Mouse (Mus musculus): ENCODE measurements around the gene Smug1. TPM values are rescaled to one million over a fixed set of nuclear protein-coding genes. Genes with fewer than 3 reads are reported as not detected.

Smug1 gene
- polyA plus RNA-seq (2011; ENCODE audit: insufficient read depth, insufficient read length, low replicate concordance, missing spikeins) = 3.0 and 3.9 TPM in 2 replicates

- WGBS = 60% methylated on average over 6 of the region's 6 CpGs
- Histone ChIP-seq H3K4me1 (ENCODE audit: control insufficient read depth, insufficient read depth, low read length) (peaks cover 2% of the 10 kb centered on the region), H3K27ac (ENCODE audit: control insufficient read depth, insufficient read depth, low read depth, low read length, poor library complexity) (no peak within 1 kb of the TSS), H3K4me3 (replicated peaks; ENCODE audit: control insufficient read depth, low read depth, low read length) (no peak within 1 kb of the TSS)
- TF ChIP-seq POLR2A (IDR thresholded peaks at IDR 0.05; ENCODE audit: borderline replicate concordance, control insufficient read depth, low read depth, low read length) (no peak), CTCF (IDR thresholded peaks at IDR 0.05; ENCODE audit: control insufficient read depth, insufficient read depth, low read length) (no peak)
These were observed at the start of gene Smug1 for GRCm38 (mm10) chr15:103167042-103167615. TSS of gene Smug1 (minus strand) at chr15:103167092.

- WGBS = 77% methylated on average over 2 of the region's 2 CpGs
- no peaks in the 10 kb centered on the region for H3K4me1 ChIP-seq (ENCODE audit: control insufficient read depth, insufficient read depth, low read length)
- H3K4me3 ChIP-seq (replicated peaks; ENCODE audit: control insufficient read depth, low read depth, low read length) = no peak overlapping the region
- no peak for TF ChIP-seq POLR2A (IDR thresholded peaks at IDR 0.05; ENCODE audit: borderline replicate concordance, control insufficient read depth, low read depth, low read length)
- no peak for TF ChIP-seq CTCF (IDR thresholded peaks at IDR 0.05; ENCODE audit: control insufficient read depth, insufficient read depth, low read length)
- H3K27ac ChIP-seq (ENCODE audit: control insufficient read depth, insufficient read depth, low read depth, low read length, poor library complexity) = no peak overlapping the region
These were observed 49.2 kb upstream of the Smug1 start for GRCm38 (mm10) chr15:103216052-103216451.

GRCm38 (mm10) chr15:103214971-103215907 is 48.3 kb upstream of the Smug1 start:
- TF ChIP-seq CTCF (IDR thresholded peaks at IDR 0.05; ENCODE audit: control insufficient read depth, insufficient read depth, low read length) (no peak), POLR2A (IDR thresholded peaks at IDR 0.05; ENCODE audit: borderline replicate concordance, control insufficient read depth, low read depth, low read length) (no peak)
- WGBS = 16% methylated on average over 15 of the region's 15 CpGs
- peak overlapping the region; percentile 37 for H3K4me3 ChIP-seq (replicated peaks; ENCODE audit: control insufficient read depth, low read depth, low read length)
- no peaks in the 10 kb centered on the region for H3K4me1 ChIP-seq (ENCODE audit: control insufficient read depth, insufficient read depth, low read length)
- no peak overlapping the region for H3K27ac ChIP-seq (ENCODE audit: control insufficient read depth, insufficient read depth, low read depth, low read length, poor library complexity)

- TF ChIP-seq POLR2A (IDR thresholded peaks at IDR 0.05; ENCODE audit: borderline replicate concordance, control insufficient read depth, low read depth, low read length) (no peak), CTCF (IDR thresholded peaks at IDR 0.05; ENCODE audit: control insufficient read depth, insufficient read depth, low read length) (no peak)
These were observed 47.3 kb upstream of the Smug1 start for GRCm38 (mm10) chr15:103214149-103214548.

GRCm38 (mm10) chr15:103205156-103205555 is 38.3 kb upstream of the Smug1 start:
- Histone ChIP-seq H3K27ac (ENCODE audit: control insufficient read depth, insufficient read depth, low read depth, low read length, poor library complexity) (no peak overlapping the region), H3K4me1 (ENCODE audit: control insufficient read depth, insufficient read depth, low read length) (no peaks in the 10 kb centered on the region), H3K4me3 (replicated peaks; ENCODE audit: control insufficient read depth, low read depth, low read length) (no peak overlapping the region)
- WGBS = 54% methylated on average over 2 of the region's 2 CpGs
- TF ChIP-seq CTCF (IDR thresholded peaks at IDR 0.05; ENCODE audit: control insufficient read depth, insufficient read depth, low read length) = no peak
- TF ChIP-seq POLR2A (IDR thresholded peaks at IDR 0.05; ENCODE audit: borderline replicate concordance, control insufficient read depth, low read depth, low read length) = no peak

More at GRCm38 (mm10) chr15:103214149-103214548, 47.3 kb upstream of the Smug1 start:
- Histone ChIP-seq H3K4me1 (ENCODE audit: control insufficient read depth, insufficient read depth, low read length) (no peaks in the 10 kb centered on the region), H3K4me3 (replicated peaks; ENCODE audit: control insufficient read depth, low read depth, low read length) (no peak overlapping the region), H3K27ac (ENCODE audit: control insufficient read depth, insufficient read depth, low read depth, low read length, poor library complexity) (no peak overlapping the region)
- WGBS = 83% methylated on average over 2 of the region's 2 CpGs

GRCm38 (mm10) chr15:103202088-103202793 is 35.3 kb upstream of the Smug1 start:
- H3K27ac ChIP-seq (ENCODE audit: control insufficient read depth, insufficient read depth, low read depth, low read length, poor library complexity) = no peak overlapping the region
- H3K4me3 ChIP-seq (replicated peaks; ENCODE audit: control insufficient read depth, low read depth, low read length) = no peak overlapping the region
- TF ChIP-seq POLR2A (IDR thresholded peaks at IDR 0.05; ENCODE audit: borderline replicate concordance, control insufficient read depth, low read depth, low read length) (no peak), CTCF (IDR thresholded peaks at IDR 0.05; ENCODE audit: control insufficient read depth, insufficient read depth, low read length) (no peak)
- no peaks in the 10 kb centered on the region for H3K4me1 ChIP-seq (ENCODE audit: control insufficient read depth, insufficient read depth, low read length)
- WGBS = 78% methylated on average over 6 of the region's 6 CpGs

- no peak for TF ChIP-seq POLR2A (IDR thresholded peaks at IDR 0.05; ENCODE audit: borderline replicate concordance, control insufficient read depth, low read depth, low read length)
- no peak for TF ChIP-seq CTCF (IDR thresholded peaks at IDR 0.05; ENCODE audit: control insufficient read depth, insufficient read depth, low read length)
- no peak overlapping the region for H3K4me3 ChIP-seq (replicated peaks; ENCODE audit: control insufficient read depth, low read depth, low read length)
- no peak overlapping the region for H3K27ac ChIP-seq (ENCODE audit: control insufficient read depth, insufficient read depth, low read depth, low read length, poor library complexity)
- no peaks in the 10 kb centered on the region for H3K4me1 ChIP-seq (ENCODE audit: control insufficient read depth, insufficient read depth, low read length)
- 93% methylated on average over 4 of the region's 4 CpGs for WGBS
These were observed 30.9 kb upstream of the Smug1 start for GRCm38 (mm10) chr15:103197785-103198184.

- no peak overlapping the region for H3K4me3 ChIP-seq (replicated peaks; ENCODE audit: control insufficient read depth, low read depth, low read length)
- H3K27ac ChIP-seq (ENCODE audit: control insufficient read depth, insufficient read depth, low read depth, low read length, poor library complexity) = no peak overlapping the region
- H3K4me1 ChIP-seq (ENCODE audit: control insufficient read depth, insufficient read depth, low read length) = no peaks in the 10 kb centered on the region
- WGBS = 91% methylated on average over 1 of the region's 1 CpGs
- no peak for TF ChIP-seq POLR2A (IDR thresholded peaks at IDR 0.05; ENCODE audit: borderline replicate concordance, control insufficient read depth, low read depth, low read length)
- TF ChIP-seq CTCF (IDR thresholded peaks at IDR 0.05; ENCODE audit: control insufficient read depth, insufficient read depth, low read length) = no peak
These were observed 29.9 kb upstream of the Smug1 start for GRCm38 (mm10) chr15:103196835-103197234.
